Mouse (Mus musculus) kidney, embryonic 15.5 days (tissue): ENCODE results near the gene Plxna3. TPM values are rescaled to one million over a fixed set of nuclear protein-coding genes. Genes with fewer than 3 reads are reported as not detected.

Source experiments
- ATAC-seq: fragments of 200-750 bp; cut with Nextera tagmentation; replicated peaks from 2 replicates; pipeline ENCODE4 v1.8.0; 2017; ENCODE audit warnings: moderate TSS enrichment; ENCODE audit not compliant: low FRiP score
- H3K27ac ChIP-seq: fragments of 300-500 bp; sonication (generic); 2 replicates; pipeline ENCODE4 v1.5.1; 2015; ENCODE audit warnings: mild to moderate bottlenecking, inconsistent platforms
- H3K27me3 ChIP-seq: fragments of 300-500 bp; sonication (generic); 2 replicates; pipeline ENCODE4 v1.6.1; 2015; ENCODE audit warnings: inconsistent platforms
- H3K36me3 ChIP-seq: fragments of 300-500 bp; sonication (generic); 2 replicates; pipeline ENCODE4 v1.6.1; 2015; ENCODE audit warnings: inconsistent platforms
- H3K4me1 ChIP-seq: fragments of 300-500 bp; sonication (generic); 2 replicates; pipeline ENCODE4 v1.6.1; 2015; ENCODE audit warnings: inconsistent platforms
- H3K4me2 ChIP-seq: fragments of 300-500 bp; sonication (generic); 2 replicates; pipeline ENCODE4 v1.6.1; 2015; ENCODE audit warnings: moderate library complexity, mild to moderate bottlenecking, inconsistent platforms
- H3K4me3 ChIP-seq: fragments of 300-500 bp; sonication (generic); replicated peaks from 2 replicates; pipeline ENCODE4 v1.5.1; 2015; ENCODE audit warnings: mild to moderate bottlenecking, inconsistent platforms
- H3K9ac ChIP-seq: fragments of 300-500 bp; sonication (generic); 2 replicates; pipeline ENCODE4 v1.6.1; 2015; ENCODE audit warnings: mild to moderate bottlenecking, inconsistent platforms
- H3K9me3 ChIP-seq: fragments of 300-500 bp; sonication (generic); replicated peaks from 2 replicates; pipeline ENCODE4 v1.6.1; 2016; ENCODE audit warnings: inconsistent platforms
- WGBS: fragments of 180-500 bp; shearing (Covaris S2); methylation state at CpG from one replicate; pipeline ENCODE4 v1.1.7; 2015; ENCODE audit warnings: mixed read lengths; 5-methylcytosine and 5-hydroxymethylcytosine counted together
- microRNA-seq: library from miRNA; unstranded; fragments of <30 nt; microRNA quantifications from one replicate; pipeline ENCODE4, GENCODE M21; 2016
- polyA plus RNA-seq: library from polyadenylated mRNA; unstranded; fragments of >200 nt; fragmentation: Nextera tagmentation; extraction: Ambion mirVana; gene quantifications from 2 replicates; pipeline ENCODE4 v1.2.1, GENCODE M21; 2015

Gene Plxna3
- polyA plus RNA-seq, 1 experiment from 2014 or later: 17.0 TPM

- Histone ChIP-seq H3K4me1 (no peaks in the 10 kb centered on the region), H3K27ac (no peak overlapping the region), H3K4me2 (no peak overlapping the region), H3K9me3 (no peaks in the 10 kb centered on the region), H3K4me3 (no peak overlapping the region), H3K9ac (no peak overlapping the region), H3K36me3 (peaks cover 28% of the 10 kb centered on the region), H3K27me3 (no peaks in the 10 kb centered on the region)
- ATAC-seq: no peak
- 92% methylated on average over 2 of the region's 2 CpGs for WGBS
Observed at GRCm38 (mm10) chrX:74384451-74384850, 55.6 kb downstream of the Plxna3 start.

GRCm38 (mm10) chrX:74388153-74388552, 59.3 kb downstream of the Plxna3 start:
- no peak for ATAC-seq
- Histone ChIP-seq H3K27me3 (no peaks in the 10 kb centered on the region), H3K9me3 (no peaks in the 10 kb centered on the region), H3K4me2 (no peak overlapping the region), H3K36me3 (peaks cover 28% of the 10 kb centered on the region), H3K4me3 (no peak overlapping the region), H3K4me1 (peaks cover 4% of the 10 kb centered on the region; the same call in 1 of the 2 replicates), H3K9ac (no peak overlapping the region), H3K27ac (no peak overlapping the region)

GRCm38 (mm10) chrX:74392535-74393443, 63.9 kb downstream of the Plxna3 start, which contains the start of the genes Fam3a and Ikbkg:
TSS of gene Fam3a (minus strand) at chrX:74393272.
TSS of gene Ikbkg (plus strand) at chrX:74393290.
- Histone ChIP-seq H3K27ac (peak within 1 kb of the TSS; percentile 91), H3K4me1 (peaks cover 4% of the 10 kb centered on the region; the same call in 1 of the 2 replicates), H3K4me2 (peak within 1 kb of the TSS; percentile 61), H3K9ac (peak within 1 kb of the TSS; percentile 74), H3K9me3 (no peaks in the 10 kb centered on the region), H3K36me3 (no peaks in the 10 kb centered on the region), H3K27me3 (no peaks in the 10 kb centered on the region), H3K4me3 (peak within 1 kb of the TSS; percentile 54)
- ATAC-seq: peak; percentile 100
- 22% methylated on average over 29 of the region's 30 CpGs for WGBS

Small RNA genes within 50 kb of the gene (microRNA-seq; reads per million reads assigned to microRNA genes)
- gene Mir7092: not detected

Other genes starting within 250 kb of the Plxna3 start
- gene Opn1mw, start 201.6 kb upstream of the Plxna3 start, polyA plus RNA-seq: not detected in 2 replicates
- gene Mecp2, start 193.7 kb upstream of the Plxna3 start, polyA plus RNA-seq: 11.2 and 12.1 TPM in 2 replicates
- gene Tex28, start 161.2 kb upstream of the Plxna3 start, polyA plus RNA-seq: not detected in 2 replicates
- 0.06 and 0.14 TPM in 2 replicates for gene Tktl1, start 151.8 kb upstream of the Plxna3 start, polyA plus RNA-seq
- gene Flna, start 79.2 kb upstream of the Plxna3 start, polyA plus RNA-seq: 243 and 308 TPM in 2 replicates
- gene Emd, start 74.4 kb upstream of the Plxna3 start, polyA plus RNA-seq: 27.9 and 30.9 TPM in 2 replicates
- gene Rpl10, start 58.3 kb upstream of the Plxna3 start, polyA plus RNA-seq: 796 and 801 TPM in 2 replicates
- 88.2 and 91.1 TPM in 2 replicates for gene Taz, start 47.2 kb upstream of the Plxna3 start, polyA plus RNA-seq
- gene Dnase1l1, start 46.7 kb upstream of the Plxna3 start, polyA plus RNA-seq: 12.8 and 13.0 TPM in 2 replicates
- 137 TPM in 2 replicates for gene Atp6ap1, start 32.0 kb upstream of the Plxna3 start, polyA plus RNA-seq
- gene Gdi1, start 24.1 kb upstream of the Plxna3 start, polyA plus RNA-seq: 191 and 221 TPM in 2 replicates
- gene Fam50a, start 16.0 kb upstream of the Plxna3 start, polyA plus RNA-seq: 67.0 and 67.1 TPM in 2 replicates
- 123 and 126 TPM in 2 replicates for gene Lage3, start 24.6 kb downstream of the Plxna3 start, polyA plus RNA-seq
- gene Ubl4a, start 44.2 kb downstream of the Plxna3 start, polyA plus RNA-seq: 68.4 and 76.0 TPM in 2 replicates
- 19.7 and 22.1 TPM in 2 replicates for gene Slc10a3, start 44.3 kb downstream of the Plxna3 start, polyA plus RNA-seq
- 38.9 and 40.2 TPM in 2 replicates for gene Fam3a, start 64.2 kb downstream of the Plxna3 start, polyA plus RNA-seq
- gene Ikbkg, start 64.2 kb downstream of the Plxna3 start, polyA plus RNA-seq: 19.9 and 21.0 TPM in 2 replicates
- 45.7 and 49.2 TPM in 2 replicates for gene G6pdx, start 100.1 kb downstream of the Plxna3 start, polyA plus RNA-seq
- gene Gm6880, start 152.3 kb downstream of the Plxna3 start, polyA plus RNA-seq: not detected in 2 replicates
- not detected in 2 replicates for gene Olfr1326-ps1, start 245.8 kb downstream of the Plxna3 start, polyA plus RNA-seq